Mouse (Mus musculus): Measurements from ENCODE around the gene Rbm44.

DNA sequence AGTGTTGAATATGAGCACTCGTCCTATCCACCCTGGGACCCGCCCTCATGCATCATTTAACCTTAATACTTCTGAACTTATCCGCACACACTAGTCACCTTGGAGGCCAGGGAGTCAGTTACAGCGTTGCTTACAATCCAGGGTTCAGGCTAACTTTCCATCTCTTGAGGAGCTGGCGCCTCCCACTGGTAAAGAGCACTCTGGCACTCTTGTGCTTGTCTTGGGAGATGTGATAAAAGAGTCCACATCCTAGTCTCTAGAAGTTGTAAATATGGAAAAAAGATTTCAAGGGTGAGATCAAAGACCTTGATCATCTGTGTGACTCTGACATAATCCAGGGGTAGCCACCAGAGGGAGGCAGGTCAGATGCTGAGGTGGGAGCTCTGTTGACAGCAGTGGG, 37.3 kb upstream of the Rbm44 start:
- TF ChIP-seq CTCF (IDR thresholded peaks at IDR 0.05; ENCODE audit: low read depth) (peak; percentile 33), EP300 (IDR thresholded peaks at IDR 0.05; ENCODE audit: low read depth) (no peak)

Data from liver, embryonic 14.5 days (tissue).